ENCODE assay signal across 28 mouse cellular contexts in the genomic region with DNA sequence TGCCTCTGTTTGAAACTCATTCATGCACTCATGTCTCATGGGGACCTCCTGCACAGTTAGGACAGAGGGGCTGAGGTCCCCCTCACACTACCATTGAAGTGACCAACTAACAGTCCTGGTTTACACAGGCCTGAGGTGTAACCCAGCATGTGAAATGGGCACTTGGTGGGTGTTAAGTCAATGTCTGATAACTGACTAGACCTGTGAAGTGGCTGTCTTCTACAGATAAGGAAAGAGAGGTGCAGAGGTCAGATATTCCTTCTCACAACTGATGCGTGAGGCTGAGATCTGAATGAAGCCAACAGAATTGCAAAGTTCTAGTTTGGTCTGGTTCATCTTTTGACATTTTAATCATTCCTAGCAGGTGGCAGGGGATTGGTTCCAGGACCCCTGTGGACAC. TPM values are rescaled to one million over a fixed set of nuclear protein-coding genes. Genes with fewer than 3 reads are reported as not detected.
DNase-seq lines count a peak whose midpoint lies in the region; ATAC-seq and TF ChIP-seq lines count a peak whose summit lies in the region.
"Had no signal": no experiment of that assay in that cellular context is flagged by ENCODE, and none has a peak within 500 bp of the region (broad histone marks: within the 10 kb centered on the region; RNA-seq: fewer than 3 reads in every experiment).

No protein-coding gene starts in this region.

- H3K36me3 ChIP-seq in MEL (ENCODE audit: control insufficient read depth in 1 of 2, insufficient read depth in 2 of 2, low read length in 2 of 2): peaks cover 4 to 10% of the 10 kb centered on the region in 2 experiments
- peaks cover 64% of the 10 kb centered on the region for H3K36me3 ChIP-seq in liver, postnatal 0 days (replicated peaks; ENCODE audit: insufficient read depth, low read length)

- H3K9me3 ChIP-seq in MEL (replicated peaks; ENCODE audit: insufficient read depth, low read length): no peaks in the 10 kb centered on the region
- H3K9me3 ChIP-seq in liver, postnatal 0 days (ENCODE audit: low read length): no peaks in the 10 kb centered on the region
- H3K9me3 ChIP-seq: embryonic facial prominence, embryonic 13.5 days; hindbrain, embryonic 12.5 days had no signal

- no peak overlapping the region for H3K27ac ChIP-seq in MEL (ENCODE audit: control insufficient read depth, low read depth, low read length)
- no peak overlapping the region for H3K27ac ChIP-seq in liver, postnatal 0 days (ENCODE audit: low read depth)
- H3K27ac ChIP-seq: embryonic facial prominence, embryonic 13.5 days; heart, adult 2 months; hindbrain, embryonic 12.5 days had no signal

- WGBS in liver, postnatal 0 days (ENCODE audit: insufficient replicate concordance): 60% methylated on average over 1 of the region's 1 CpGs

- no peaks in the 10 kb centered on the region for H3K27me3 ChIP-seq in MEL (ENCODE audit: control insufficient read depth in 1 of 2, insufficient read depth in 2 of 2, low read length in 2 of 2)
- H3K27me3 ChIP-seq in liver, postnatal 0 days (ENCODE audit: insufficient read depth, low read length): no peaks in the 10 kb centered on the region
- H3K27me3 ChIP-seq: embryonic facial prominence, embryonic 13.5 days; hindbrain, embryonic 12.5 days had no signal

- H3K79me2 ChIP-seq in MEL (ENCODE audit: control insufficient read depth, insufficient read depth, low read length, poor library complexity): no peaks in the 10 kb centered on the region

- DNase-seq in MEL (ENCODE audit: low read depth, low spot score): peak; percentile 22
- peak; percentile 47 for DNase-seq in R1 (ENCODE audit: low read depth, low spot score)
- no peak for DNase-seq in liver, postnatal 0 days
- no peak for DNase-seq in lung, postnatal 25 days (ENCODE audit: low spot score)
- DNase-seq in embryo, embryonic 11 days: no peak
- no peak for DNase-seq in right cerebral cortex, postnatal 36 days (ENCODE audit: low spot score in 2 of 2)
- DNase-seq: adrenal gland, postnatal 25 days; cerebellum, adult 11 months; cerebellum, postnatal 14 days; gastrocnemius, postnatal 25 days; heart, adult 2 months; kidney, adult 8-10 months; kidney, postnatal 10 days; lung, adult 18-20 months; lung, postnatal 10 days; midbrain, embryonic 14.5 days; spleen, adult 18-20 months; thymus, adult 18-20 months; thymus, postnatal 4 days had no signal

- TF ChIP-seq RAD21 in MEL (IDR thresholded peaks at IDR 0.05; ENCODE audit: low read depth, low read length): no peak

- no peak for TF ChIP-seq POLR2A in MEL (IDR thresholded peaks at IDR 0.05; ENCODE audit: control insufficient read depth in 1 of 2, insufficient read depth in 1 of 2, low read depth in 1 of 2, low read length in 2 of 2, poor library complexity in 1 of 2)

- H3K4me2 ChIP-seq in liver, postnatal 0 days (ENCODE audit: low read depth, low read length): no peak overlapping the region
- H3K4me2 ChIP-seq: embryonic facial prominence, embryonic 13.5 days; hindbrain, embryonic 12.5 days had no signal

- H3K4me3 ChIP-seq in MEL (ENCODE audit: control insufficient read depth in 1 of 2, insufficient read depth in 1 of 2, low read depth in 2 of 2, low read length in 2 of 2): no peak overlapping the region
- no peak overlapping the region for H3K4me3 ChIP-seq in liver, postnatal 0 days (ENCODE audit: low read depth, low read length)
- H3K4me3 ChIP-seq: embryonic facial prominence, embryonic 13.5 days; heart, adult 2 months; hindbrain, embryonic 12.5 days had no signal

- ATAC-seq in erythroid progenitor cell, adult 5-6 weeks (replicated peaks; ENCODE audit: low FRiP score, poor library complexity, severe bottlenecking): peak; percentile 80
- ATAC-seq in liver, postnatal 0 days: peak; percentile 80
- ATAC-seq: forebrain, embryonic 16.5 days had no signal

- TF ChIP-seq CTCF in MEL (IDR thresholded peaks at IDR 0.05 in 2 of 3, conservative IDR thresholded peaks at IDR 0.05 in 1 of 3; ENCODE audit: control insufficient read depth in 1 of 3, insufficient read depth in 1 of 3, low read depth in 2 of 3, low read length in 3 of 3, poor library complexity in 1 of 3, severe bottlenecking in 1 of 3): no peak
- TF ChIP-seq CTCF in liver, postnatal 0 days (IDR thresholded peaks at IDR 0.05; ENCODE audit: low read depth): no peak

- H3K4me1 ChIP-seq in MEL (ENCODE audit: control insufficient read depth in 1 of 2, insufficient read depth in 2 of 2, low read length in 2 of 2): peaks cover 0 to 9% of the 10 kb centered on the region in 2 experiments; a peak in 2 of 4 replicates
- H3K4me1 ChIP-seq in liver, postnatal 0 days (ENCODE audit: insufficient read depth): no peaks in the 10 kb centered on the region
- H3K4me1 ChIP-seq: embryonic facial prominence, embryonic 13.5 days; hindbrain, embryonic 12.5 days had no signal

- no peak overlapping the region for H3K9ac ChIP-seq in MEL (ENCODE audit: control insufficient read depth, low read depth, low read length, poor library complexity, severe bottlenecking)
- no peak overlapping the region for H3K9ac ChIP-seq in liver, postnatal 0 days (replicated peaks)
- H3K9ac ChIP-seq: embryonic facial prominence, embryonic 13.5 days; hindbrain, embryonic 12.5 days had no signal

- peak; percentile 38 to 53 for TF ChIP-seq EP300 in MEL (IDR thresholded peaks at IDR 0.05; ENCODE audit: low read depth in 1 of 2, low read length in 2 of 2)
- TF ChIP-seq EP300 in liver, postnatal 0 days (IDR thresholded peaks at IDR 0.05; ENCODE audit: low read depth): peak; percentile 71; the same call in 1 of the 2 replicates

TF ChIP-seq in MEL, 35 proteins besides CTCF, POLR2A, EP300 and RAD21:
- TF ChIP-seq GATA1 (IDR thresholded peaks at IDR 0.05; ENCODE audit: low read depth, low read length) (peak; percentile 42; the same call in 1 of the 2 replicates), JUND (IDR thresholded peaks at IDR 0.05; ENCODE audit: low read depth, low read length) (no peak), MAZ (IDR thresholded peaks at IDR 0.05; ENCODE audit: low read depth, low read length) (no peak), TCF12 (IDR thresholded peaks at IDR 0.05; ENCODE audit: low read depth, low read length) (peak; percentile 45; the same call in 1 of the 2 replicates), TAL1 (IDR thresholded peaks at IDR 0.05; ENCODE audit: low read length) (peak; percentile 52)

RNA-seq across cellular contexts. Expression of a gene that starts 8.8 kb away (rescaled TPM):
- not detected in 2 replicates for total RNA-seq in MEL (2012; rRNA removed)
- not detected for polyA plus RNA-seq in MEL (2012; ENCODE audit: insufficient read depth in 1 of 2, insufficient read length in 2 of 2, low read depth in 1 of 2, low replicate concordance in 2 of 2, missing spikeins in 1 of 2)
- total RNA-seq in erythroid progenitor cell, adult 5-6 weeks (2015; ENCODE audit: low replicate concordance): not detected in 2 replicates
- not detected in 2 replicates for total RNA-seq in erythroid progenitor cell, adult 5-6 weeks (2017; ENCODE audit: low replicate concordance)
- polyA plus RNA-seq in liver, postnatal 0 days (2015; fragmentation: Nextera tagmentation; extraction: Ambion mirVana): 11.5 and 13.9 TPM in 2 replicates
- total RNA-seq: megakaryocyte, adult 5-6 weeks had no signal

RNA-seq across cellular contexts. Expression of a gene that starts 26.1 kb away (rescaled TPM):
- total RNA-seq in MEL (2012; rRNA removed): 37.3 and 41.9 TPM in 2 replicates
- 10 to 100 TPM in 1 of 2 experiments, not detected in 1; 67.8 TPM for polyA plus RNA-seq in MEL (2012; ENCODE audit: insufficient read depth in 1 of 2, insufficient read length in 2 of 2, low read depth in 1 of 2, low replicate concordance in 2 of 2, missing spikeins in 1 of 2)
- 59.5 and 75.3 TPM in 2 replicates for total RNA-seq in erythroid progenitor cell, adult 5-6 weeks (2015; ENCODE audit: low replicate concordance)
- total RNA-seq in erythroid progenitor cell, adult 5-6 weeks (2017; ENCODE audit: low replicate concordance): 87.2 and 92.1 TPM in 2 replicates
- 39.2 and 41.0 TPM in 2 replicates for polyA plus RNA-seq in liver, postnatal 0 days (2015; fragmentation: Nextera tagmentation; extraction: Ambion mirVana)

RNA-seq across cellular contexts. Expression of a gene that starts 26.3 kb away (rescaled TPM):
- 81.1 and 90.2 TPM in 2 replicates for total RNA-seq in MEL (2012; rRNA removed)
- 10 to 100 TPM in 1 of 2 experiments, not detected in 1; 87.4 TPM for polyA plus RNA-seq in MEL (2012; ENCODE audit: insufficient read depth in 1 of 2, insufficient read length in 2 of 2, low read depth in 1 of 2, low replicate concordance in 2 of 2, missing spikeins in 1 of 2)
- total RNA-seq in erythroid progenitor cell, adult 5-6 weeks (2015; ENCODE audit: low replicate concordance): 66.7 and 83.3 TPM in 2 replicates
- total RNA-seq in erythroid progenitor cell, adult 5-6 weeks (2017; ENCODE audit: low replicate concordance): 61.0 and 72.0 TPM in 2 replicates
- 15.8 and 18.7 TPM in 2 replicates for polyA plus RNA-seq in liver, postnatal 0 days (2015; fragmentation: Nextera tagmentation; extraction: Ambion mirVana)

RNA-seq across cellular contexts. Expression of a gene that starts 50.9 kb away (rescaled TPM):
- total RNA-seq in MEL (2012; rRNA removed): 19.9 and 25.3 TPM in 2 replicates
- polyA plus RNA-seq in MEL (2012; ENCODE audit: insufficient read depth in 1 of 2, insufficient read length in 2 of 2, low read depth in 1 of 2, low replicate concordance in 2 of 2, missing spikeins in 1 of 2): 10 to 100 TPM in 1 of 2 experiments, not detected in 1; 33.0 TPM
- 5.4 and 7.5 TPM in 2 replicates for total RNA-seq in erythroid progenitor cell, adult 5-6 weeks (2015; ENCODE audit: low replicate concordance)
- total RNA-seq in erythroid progenitor cell, adult 5-6 weeks (2017; ENCODE audit: low replicate concordance): 3.9 TPM in 2 replicates
- 9.7 and 11.8 TPM in 2 replicates for polyA plus RNA-seq in liver, postnatal 0 days (2015; fragmentation: Nextera tagmentation; extraction: Ambion mirVana)

RNA-seq across cellular contexts. Expression of a gene that starts 50.9 kb away (rescaled TPM):
- total RNA-seq in MEL (2012; rRNA removed): 1.3 and 2.9 TPM in 2 replicates
- 10 to 100 TPM in 1 of 2 experiments, not detected in 1; 13.9 TPM for polyA plus RNA-seq in MEL (2012; ENCODE audit: insufficient read depth in 1 of 2, insufficient read length in 2 of 2, low read depth in 1 of 2, low replicate concordance in 2 of 2, missing spikeins in 1 of 2)
- total RNA-seq in erythroid progenitor cell, adult 5-6 weeks (2015; ENCODE audit: low replicate concordance): not detected in 2 replicates
- total RNA-seq in erythroid progenitor cell, adult 5-6 weeks (2017; ENCODE audit: low replicate concordance): 15.7 TPM in 1 of 2 replicates, not detected in the other
- not detected in 2 replicates for polyA plus RNA-seq in liver, postnatal 0 days (2015; fragmentation: Nextera tagmentation; extraction: Ambion mirVana)
- total RNA-seq: megakaryocyte, adult 5-6 weeks had no signal
- polyA plus RNA-seq: C2C12; embryonic facial prominence, embryonic 13.5 days; forebrain, embryonic 16.5 days; heart, adult 2 months; heart, embryonic 14.5 days; hindbrain, embryonic 12.5 days; limb, embryonic 11.5 days; midbrain, embryonic 14.5 days; neural tube, embryonic 11.5 days had no signal

Comparison
In these comparisons a context has a peak if more than half of its experiments do, and no peak if none do; other contexts are left out.
1. DNase-seq: peak in MEL (single experiment) and R1 (single experiment); none in liver, postnatal 0 days (single experiment), lung, postnatal 25 days (single experiment), embryo, embryonic 11 days (single experiment) and right cerebral cortex, postnatal 36 days (0 of 2).